Mouse (Mus musculus) right cerebral cortex, postnatal 36 days (tissue): ENCODE data around the gene Gm9821.

Experiments used
- DNase-seq, 2 experiments: peaks; one replicate each; pipeline ENCODE4 v3.0.0; 2022; ENCODE audit warnings: low spot score in 2 of 2, mixed read lengths in 1 of 2

Gene Gm9821

GRCm38 (mm10) chr2:91971231-91972097 lies 26.0 kb downstream of the Gm9821 start:
- DNase-seq = peak in 1 of 2 experiments; percentile 78

- no peak for DNase-seq
Observed at GRCm38 (mm10) chr2:91972121-91972566, 26.6 kb downstream of the Gm9821 start.

GRCm38 (mm10) chr2:91973416-91974135 lies 28.1 kb downstream of the Gm9821 start:
- peak in 1 of 2 experiments; percentile 41 for DNase-seq

GRCm38 (mm10) chr2:91975581-91976541 lies 30.4 kb downstream of the Gm9821 start, which contains the start of gene Dgkz:
TSS of gene Dgkz (minus strand) at chr2:91975864.
- DNase-seq = no peak

- DNase-seq = no peak
Observed at GRCm38 (mm10) chr2:91977960-91978359, 32.5 kb downstream of the Gm9821 start.

GRCm38 (mm10) chr2:91978547-91978946 lies 33.0 kb downstream of the Gm9821 start:
- no peak for DNase-seq

- DNase-seq = no peak
Observed at GRCm38 (mm10) chr2:91980245-91980644, 34.7 kb downstream of the Gm9821 start.

- no peak for DNase-seq
Observed at GRCm38 (mm10) chr2:91980830-91981229, 35.3 kb downstream of the Gm9821 start.

GRCm38 (mm10) chr2:91984439-91984838 lies 38.9 kb downstream of the Gm9821 start:
- no peak for DNase-seq

- DNase-seq = no peak
Observed at GRCm38 (mm10) chr2:91984906-91985525, 39.5 kb downstream of the Gm9821 start.

GRCm38 (mm10) chr2:91986071-91986470 lies 40.6 kb downstream of the Gm9821 start:
- no peak for DNase-seq

- DNase-seq = peak in 1 of 2 experiments; percentile 55
Observed at GRCm38 (mm10) chr2:91987542-91987941, 42.0 kb downstream of the Gm9821 start.

- DNase-seq = no peak
Observed at GRCm38 (mm10) chr2:91989750-91990149, 44.2 kb downstream of the Gm9821 start.

GRCm38 (mm10) chr2:91993409-91993808 lies 47.9 kb downstream of the Gm9821 start:
- DNase-seq = no peak

GRCm38 (mm10) chr2:91996006-91996405 lies 50.5 kb downstream of the Gm9821 start:
- DNase-seq = no peak
